Mouse (Mus musculus): ENCODE measurements at regions not wholly inside any gene's neighbourhood (a gene's known extent, or its start where the extent isn't known, plus 50 kb on each side); places are given as distances from the start of the nearest gene placed in this dataset.
A peak's percentile ranks its signal among the peaks of the same experiment; 100 is the strongest.

- no peak for DNase-seq
Observed at GRCm38 (mm10) chr1:71900106-71901074, 247.4 kb upstream of the Fn1 start.

DNA sequence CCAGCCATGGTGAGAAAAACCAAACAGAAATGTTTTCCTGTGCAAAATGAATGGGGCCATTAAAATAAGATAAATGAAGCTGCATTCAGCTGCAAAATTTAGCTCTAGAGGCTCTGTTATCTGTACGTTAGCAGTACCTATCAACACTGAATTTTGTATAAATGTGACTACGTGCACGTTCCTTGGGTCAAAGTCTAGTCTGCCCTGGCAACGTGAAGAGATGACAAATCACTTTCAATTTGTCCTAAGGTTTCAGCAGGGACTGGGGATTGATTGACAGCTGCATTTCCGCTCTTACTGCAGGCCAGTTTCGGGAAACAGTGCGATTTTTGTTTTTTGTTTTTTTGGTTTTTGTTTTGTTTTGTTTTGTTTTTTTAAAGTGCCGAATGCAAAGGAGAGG lies 246.1 kb upstream of the Fn1 start:
- no peak for DNase-seq

DNA sequence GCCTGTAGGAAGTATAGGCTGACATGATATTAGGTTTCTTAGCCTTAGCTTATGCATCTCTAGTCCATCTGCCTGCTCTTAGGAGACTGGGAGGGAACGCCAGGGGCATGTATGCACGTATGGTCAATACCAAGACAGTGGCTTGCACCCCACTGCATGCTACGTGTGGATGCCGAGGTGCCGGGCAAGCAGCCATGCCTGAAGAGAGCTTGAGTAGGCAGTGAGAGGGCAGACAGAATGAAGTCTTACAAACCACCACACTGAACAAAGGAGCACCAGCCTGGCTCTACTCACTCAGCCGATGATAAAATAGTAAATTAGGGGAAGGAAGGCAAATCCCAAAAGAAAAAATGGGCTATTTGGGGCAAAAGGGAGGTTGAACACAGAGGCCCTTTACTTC lies 245.2 kb upstream of the Fn1 start:
- no peak for DNase-seq

- no peak for DNase-seq
Observed at GRCm38 (mm10) chr1:71897464-71898051, 244.6 kb upstream of the Fn1 start.

DNA sequence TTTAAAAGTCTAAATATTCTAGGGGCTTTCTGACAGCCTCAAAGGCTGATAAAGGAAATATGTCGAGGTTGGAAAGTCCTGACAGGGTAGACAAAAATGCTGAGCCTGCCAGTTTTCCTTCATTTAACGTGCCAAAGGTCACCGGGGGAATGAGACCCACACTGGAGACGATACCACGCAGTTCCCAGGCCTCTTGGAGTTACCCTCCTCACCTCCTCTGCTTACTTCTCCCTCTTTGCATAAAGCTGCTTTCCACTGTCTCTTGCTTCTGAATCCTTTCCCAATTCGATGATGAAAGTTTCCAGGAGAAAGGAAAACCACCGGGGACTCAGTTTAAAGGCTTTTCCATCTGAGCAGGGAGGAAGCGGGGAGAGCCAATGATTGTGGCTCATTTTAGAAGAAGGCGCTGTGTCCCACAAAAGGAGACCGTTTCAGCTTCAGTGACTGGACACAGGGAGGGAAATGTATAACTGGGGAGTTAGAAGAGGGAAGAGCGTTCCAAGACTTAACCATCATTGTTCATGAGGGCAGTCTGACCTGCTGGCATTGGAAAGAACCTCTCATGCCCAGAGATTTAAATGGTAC lies 243.2 kb upstream of the Fn1 start:
- DNase-seq: no peak

GRCm38 (mm10) chr1:71893636-71894035 lies 240.6 kb upstream of the Fn1 start:
- DNase-seq: peak; percentile 12

DNA sequence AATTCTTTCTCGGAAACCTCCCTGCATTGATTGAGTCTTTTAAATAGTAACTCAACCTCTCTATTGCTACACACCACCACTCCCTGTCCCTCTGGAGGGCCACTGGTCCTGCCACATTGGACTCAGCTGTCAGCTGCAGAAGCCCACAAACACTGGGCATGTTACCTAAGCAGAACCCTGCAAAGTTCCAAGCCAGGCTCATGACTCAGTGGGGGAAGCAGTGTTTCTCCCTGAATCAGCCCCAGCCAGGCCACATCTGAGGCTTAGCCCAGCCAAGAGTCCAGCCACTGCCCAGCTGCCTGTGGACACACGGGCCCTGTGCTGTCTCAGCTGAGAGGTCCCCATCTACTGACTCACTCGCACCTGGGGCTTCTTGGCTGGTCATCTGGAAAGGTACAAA lies 234.8 kb upstream of the Fn1 start:
- DNase-seq: peak; percentile 10

DNA sequence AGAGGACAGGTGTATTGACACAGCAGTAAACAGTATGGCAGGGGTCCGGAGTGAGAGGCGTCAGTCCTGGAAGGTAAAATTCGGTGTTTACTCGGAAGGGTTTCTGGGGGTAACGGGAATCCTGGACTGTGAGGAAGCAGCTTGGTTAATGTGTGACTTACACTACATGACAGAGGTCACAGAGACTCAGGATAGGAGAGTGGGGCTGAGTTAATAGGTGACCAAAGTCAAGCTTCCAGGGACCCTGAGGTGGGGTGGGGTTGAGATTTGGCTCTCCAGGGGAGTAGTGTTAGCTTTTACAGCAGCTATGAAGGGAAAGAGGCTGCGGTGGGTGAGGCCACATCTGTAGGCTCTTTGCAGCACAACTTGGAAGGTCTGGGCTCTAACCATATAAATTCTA lies 233.9 kb upstream of the Fn1 start:
- DNase-seq: no peak

GRCm38 (mm10) chr1:71886233-71886632 lies 233.2 kb upstream of the Fn1 start:
- no peak for DNase-seq

DNA sequence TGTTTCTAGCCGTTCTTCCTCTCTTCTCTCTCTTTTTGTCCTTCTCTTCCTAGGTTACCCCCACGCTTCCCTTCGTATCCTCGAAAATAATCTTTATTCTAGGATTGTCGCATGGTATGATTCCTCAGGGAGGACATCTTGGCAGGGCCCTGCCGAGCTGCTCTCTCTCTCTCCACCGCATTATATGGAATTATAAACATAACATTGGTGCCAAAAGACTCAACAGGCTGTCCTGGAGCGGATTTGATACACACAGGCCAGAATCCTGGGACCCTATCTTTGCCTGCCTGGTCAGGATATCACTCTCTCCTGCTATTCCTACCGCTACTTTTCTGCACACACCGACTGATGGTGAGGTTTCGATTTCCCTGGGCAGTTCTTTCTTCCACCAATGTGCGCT lies 228.9 kb upstream of the Fn1 start:
- no peak for DNase-seq

DNA sequence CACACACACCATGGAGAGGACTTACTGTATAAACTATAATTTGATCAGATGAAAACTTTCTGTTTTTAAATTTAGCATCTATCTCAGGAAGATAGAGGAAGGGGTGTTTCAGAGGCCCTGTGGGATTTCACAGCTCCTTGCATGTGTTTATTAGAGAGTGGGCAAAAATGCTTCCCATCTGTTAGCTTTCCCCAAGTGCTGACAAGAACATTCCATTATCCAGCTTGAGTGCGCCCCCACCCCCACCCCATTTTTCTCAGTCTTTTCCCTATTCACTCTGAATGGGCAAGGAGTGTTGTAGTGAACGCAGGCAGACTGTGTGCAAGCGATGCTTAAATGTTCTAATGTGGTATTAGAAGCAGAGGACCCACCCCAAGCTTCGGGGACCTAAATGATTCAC lies 228.2 kb upstream of the Fn1 start:
- DNase-seq: no peak

DNA sequence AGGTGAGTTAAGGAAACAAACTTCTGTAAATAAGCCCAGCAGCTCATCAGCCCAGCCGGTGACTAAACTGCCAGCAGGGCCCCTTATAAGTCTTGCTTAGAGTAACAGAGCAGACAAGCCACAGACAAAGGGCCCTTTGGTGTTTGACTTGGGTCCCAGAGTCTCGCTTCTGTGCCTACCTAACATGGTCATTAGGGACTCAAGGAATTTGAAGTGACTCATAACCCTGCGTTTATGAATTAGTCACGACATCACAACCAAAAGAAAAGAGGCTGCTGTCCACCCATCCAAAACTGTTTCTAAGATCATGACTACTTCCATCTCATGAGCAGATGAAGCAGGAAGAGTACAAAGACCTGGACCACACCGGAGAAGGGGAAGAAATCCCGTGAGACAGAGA lies 227.5 kb upstream of the Fn1 start:
- no peak for DNase-seq

DNA sequence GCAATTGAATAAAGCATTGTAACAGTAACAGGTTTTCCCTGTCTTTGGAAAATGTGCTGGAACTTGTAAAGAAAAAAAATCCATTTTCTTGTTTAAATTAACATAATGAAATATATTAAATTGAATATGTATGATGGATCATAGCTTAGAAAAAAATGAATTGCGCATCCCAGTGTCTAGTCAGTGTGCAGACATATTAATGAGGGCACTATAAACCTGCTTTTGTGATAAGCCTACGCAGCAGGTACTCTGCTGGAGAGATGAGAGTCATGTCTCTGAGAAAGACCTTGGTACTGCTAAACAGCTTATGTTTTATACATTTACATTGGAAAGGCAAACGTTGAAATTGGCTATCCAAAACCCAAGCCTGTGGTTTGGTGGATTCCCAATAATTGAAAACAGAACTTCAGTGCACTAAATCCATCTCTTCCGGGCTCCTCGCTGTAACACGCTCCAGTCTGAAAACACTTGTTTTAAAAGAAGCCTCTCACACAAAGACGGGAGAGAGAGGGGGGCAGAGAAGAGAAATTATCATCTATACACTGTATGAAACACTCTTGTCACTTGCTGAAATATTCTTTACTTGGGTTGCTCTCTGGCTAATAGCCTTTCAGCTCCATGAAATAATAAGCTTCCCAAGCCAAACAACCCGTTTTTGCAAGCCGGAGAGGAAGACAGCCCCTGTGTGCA lies 223.9 kb upstream of the Fn1 start:
- no peak for DNase-seq

- no peak for DNase-seq
Observed at GRCm38 (mm10) chr1:71874037-71874436, 221.0 kb upstream of the Fn1 start.

- no peak for DNase-seq
Observed at GRCm38 (mm10) chr1:71865670-71866069, 212.7 kb upstream of the Fn1 start.

GRCm38 (mm10) chr1:71864749-71865148 lies 211.7 kb upstream of the Fn1 start:
- DNase-seq: no peak

- no peak for DNase-seq
Observed at GRCm38 (mm10) chr1:71853212-71853611, 200.2 kb upstream of the Fn1 start.

DNA sequence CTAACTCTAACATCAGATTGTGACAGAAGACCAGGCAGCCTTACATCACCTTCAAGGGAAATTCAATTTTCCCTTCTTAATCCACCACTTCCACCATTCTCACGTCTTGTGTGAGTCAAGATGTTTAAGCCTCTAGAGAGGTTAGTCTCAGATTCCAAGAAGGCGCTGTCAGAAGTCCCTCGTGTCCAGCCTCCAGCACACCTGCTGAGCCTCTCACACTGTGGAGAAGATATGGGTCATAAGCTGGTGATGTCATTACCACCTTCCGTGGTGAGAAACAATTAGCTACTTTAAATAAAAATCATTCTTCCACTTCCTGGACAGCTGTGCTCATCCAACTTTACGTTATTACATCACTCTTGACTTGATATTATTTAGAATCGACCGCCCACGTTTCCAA lies 198.3 kb upstream of the Fn1 start:
- no peak for DNase-seq

DNA sequence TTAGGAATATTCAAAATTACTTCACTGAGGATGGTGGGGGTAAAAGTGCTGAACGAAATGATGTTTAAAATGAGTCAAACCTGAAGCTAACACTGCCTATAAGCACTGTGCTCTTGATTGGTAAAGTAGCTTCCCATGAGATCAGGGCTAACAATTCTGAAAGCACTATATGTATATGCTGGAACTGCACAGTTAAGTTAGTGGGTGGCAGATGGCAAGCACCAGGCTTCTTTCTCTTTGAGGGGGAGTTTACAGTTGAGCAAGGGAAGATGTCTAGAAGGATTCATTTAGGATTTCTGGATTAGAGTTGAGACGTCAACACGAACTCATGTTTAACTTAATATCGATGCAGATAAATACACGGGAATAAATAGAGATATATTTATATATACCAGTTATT lies 195.7 kb upstream of the Fn1 start:
- DNase-seq: no peak

GRCm38 (mm10) chr1:71844938-71845685 lies 192.1 kb upstream of the Fn1 start:
- peak; percentile 5 for DNase-seq

DNA sequence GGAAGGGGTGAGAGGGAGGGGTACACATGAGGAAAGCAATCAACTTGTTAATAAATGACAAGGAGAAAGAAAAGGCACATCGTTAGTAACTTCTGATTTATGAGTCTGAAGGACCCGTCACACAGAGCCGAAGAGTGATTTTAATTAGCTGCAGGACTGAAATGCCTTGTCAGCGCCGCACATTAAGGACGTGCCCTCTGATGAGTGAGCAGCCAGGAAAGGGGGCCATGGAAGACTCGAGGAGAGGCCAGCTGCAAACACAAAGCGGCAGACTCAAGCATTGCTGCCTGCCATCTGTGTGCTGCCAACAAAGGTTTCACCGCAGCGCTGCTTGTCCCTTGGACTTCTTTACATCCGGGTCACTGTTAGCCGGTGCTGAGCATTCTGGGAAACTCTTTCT lies 184.8 kb upstream of the Fn1 start:
- DNase-seq: no peak

DNA sequence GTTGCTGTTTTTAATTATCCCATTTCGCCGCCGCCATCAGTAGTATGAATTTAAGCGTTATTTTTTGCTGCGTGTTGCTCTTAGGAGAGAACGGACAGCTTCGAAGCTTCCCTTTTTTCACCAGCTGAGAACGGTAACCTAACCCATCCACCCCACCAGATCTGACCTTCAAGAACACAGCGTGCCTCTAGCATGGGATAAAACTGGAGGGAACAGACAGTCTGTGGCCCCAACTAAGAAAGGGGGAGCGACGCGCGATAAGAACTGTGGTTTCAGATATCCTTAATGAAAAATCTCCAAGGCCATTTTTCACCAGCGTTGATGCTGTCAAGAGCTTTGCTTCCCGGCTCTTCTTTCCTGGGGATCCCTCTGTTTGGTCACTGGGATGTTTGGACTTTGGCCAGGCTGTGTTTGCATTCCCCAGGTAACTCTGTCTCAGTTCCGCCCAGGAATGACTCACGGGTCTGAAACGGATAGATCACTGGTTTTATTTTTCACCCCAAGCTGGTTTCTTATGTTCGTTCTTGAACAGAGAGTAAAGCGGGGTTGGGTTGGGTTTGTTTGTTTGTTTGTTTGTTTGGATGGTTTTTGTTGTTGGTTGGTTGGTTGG lies 184.1 kb upstream of the Fn1 start:
- peak; percentile 14 for DNase-seq
